ENCODE assay signal across 8 mouse cellular contexts in genomic region chr2:18693491-18693870, GRCm38 (mm10). TPM values are rescaled to one million over a fixed set of nuclear protein-coding genes. Genes with fewer than 3 reads are reported as not detected.
DNase-seq lines count a peak whose midpoint lies in the region; ATAC-seq and TF ChIP-seq lines count a peak whose summit lies in the region.

No protein-coding gene starts in this region.

- H3K4me3 ChIP-seq in heart, embryonic 10.5 days = peak overlapping the region; percentile 89
- peak overlapping the region; percentile 91; the same call in 1 of the 2 replicates for H3K4me3 ChIP-seq in testis, adult 2 months (ENCODE audit: control insufficient read depth, low read depth, low read length)
- peak overlapping the region; percentile 65 for H3K4me3 ChIP-seq in liver, embryonic 13.5 days (replicated peaks)

- no peak overlapping the region for H3K27ac ChIP-seq in heart, embryonic 10.5 days
- no peak overlapping the region; the same call in 1 of the 2 replicates for H3K27ac ChIP-seq in testis, adult 2 months (ENCODE audit: control insufficient read depth, insufficient read depth, low read depth, low read length)
- H3K27ac ChIP-seq in liver, embryonic 13.5 days = no peak overlapping the region

- no peak for ATAC-seq in liver, embryonic 13.5 days (ENCODE audit: low read depth)

- H3K4me2 ChIP-seq in liver, embryonic 13.5 days = peak overlapping the region; percentile 85

- under 1% methylated on average over 5 of the region's 5 CpGs for WGBS in heart, embryonic 10.5 days
- under 1% methylated on average over 5 of the region's 5 CpGs for WGBS in liver, embryonic 13.5 days (ENCODE audit: insufficient replicate concordance)

- no peak for TF ChIP-seq CTCF in testis, adult 2 months (IDR thresholded peaks at IDR 0.05; ENCODE audit: control insufficient read depth, insufficient read depth, insufficient replicate concordance, low read depth, low read length)

- H3K9ac ChIP-seq in liver, embryonic 13.5 days = no peak overlapping the region

- no peak for TF ChIP-seq POLR2A in testis, adult 2 months (IDR thresholded peaks at IDR 0.05; ENCODE audit: control insufficient read depth, low read depth, low read length)

- H3K27me3 ChIP-seq in heart, embryonic 10.5 days (ENCODE audit: insufficient read depth, poor library complexity, severe bottlenecking) = peaks cover 84% of the 10 kb centered on the region
- peaks cover 1% of the 10 kb centered on the region; the same call in 1 of the 2 replicates for H3K27me3 ChIP-seq in testis, adult 2 months (ENCODE audit: control insufficient read depth, insufficient read depth, low read length)
- H3K27me3 ChIP-seq in liver, embryonic 13.5 days = peaks cover 93% of the 10 kb centered on the region

- H3K9me3 ChIP-seq in heart, embryonic 10.5 days = no peaks in the 10 kb centered on the region
- no peaks in the 10 kb centered on the region for H3K9me3 ChIP-seq in liver, embryonic 13.5 days (replicated peaks)

- H3K4me1 ChIP-seq in heart, embryonic 10.5 days = peaks cover 33% of the 10 kb centered on the region
- peaks cover 15% of the 10 kb centered on the region for H3K4me1 ChIP-seq in testis, adult 2 months (ENCODE audit: control insufficient read depth, insufficient read depth, low read length)
- H3K4me1 ChIP-seq in liver, embryonic 13.5 days (replicated peaks) = peaks cover 29% of the 10 kb centered on the region

- DNase-seq in heart, embryonic 10.5 days (ENCODE audit: low spot score) = no peak
- no peak for DNase-seq in heart, adult 9 months (ENCODE audit: low spot score in 2 of 2)
- no peak for DNase-seq in testis, postnatal 14 days (ENCODE audit: low spot score)
- no peak for DNase-seq in liver, embryonic 13.5 days
- no peak for DNase-seq in thymus, postnatal 4 days
- no peak for DNase-seq in adrenal gland, adult (ENCODE audit: inconsistent age in 2 of 2, low spot score in 1 of 2)
- DNase-seq in adrenal gland, postnatal 25 days = no peak

- H3K36me3 ChIP-seq in heart, embryonic 10.5 days = no peaks in the 10 kb centered on the region
- H3K36me3 ChIP-seq in testis, adult 2 months (ENCODE audit: control insufficient read depth, insufficient read depth, low read length) = no peaks in the 10 kb centered on the region
- no peaks in the 10 kb centered on the region for H3K36me3 ChIP-seq in liver, embryonic 13.5 days

RNA-seq across cellular contexts. Expression of gene Spag6, which starts 0.4 kb away (rescaled TPM):
- polyA plus RNA-seq in heart, embryonic 10.5 days (2016; fragmentation: Nextera tagmentation; extraction: Ambion mirVana) = not detected in 2 replicates
- polyA plus RNA-seq in testis, adult 2 months (2012; rRNA removed) = 97.3 and 108 TPM in 2 replicates
- not detected in 2 replicates for polyA plus RNA-seq in liver, embryonic 13.5 days (2015; fragmentation: Nextera tagmentation; extraction: Ambion mirVana)
- total RNA-seq in adrenal gland, postnatal 25 days (2021) = 0.67 TPM in 1 of 2 replicates, not detected in the other

RNA-seq across cellular contexts. Expression of gene Bmi1, which starts 16.7 kb away (rescaled TPM):
- 10.0 and 16.0 TPM in 2 replicates for polyA plus RNA-seq in heart, embryonic 10.5 days (2016; fragmentation: Nextera tagmentation; extraction: Ambion mirVana)
- polyA plus RNA-seq in testis, adult 2 months (2012; rRNA removed) = 113 and 166 TPM in 2 replicates
- polyA plus RNA-seq in liver, embryonic 13.5 days (2015; fragmentation: Nextera tagmentation; extraction: Ambion mirVana) = 4.6 and 7.6 TPM in 2 replicates
- 54.6 and 57.5 TPM in 2 replicates for total RNA-seq in adrenal gland, postnatal 25 days (2021)

RNA-seq across cellular contexts. Expression of gene Commd3, which starts 21.3 kb away (rescaled TPM):
- 106 and 113 TPM in 2 replicates for polyA plus RNA-seq in heart, embryonic 10.5 days (2016; fragmentation: Nextera tagmentation; extraction: Ambion mirVana)
- polyA plus RNA-seq in testis, adult 2 months (2012; rRNA removed) = 45.1 and 58.2 TPM in 2 replicates
- polyA plus RNA-seq in liver, embryonic 13.5 days (2015; fragmentation: Nextera tagmentation; extraction: Ambion mirVana) = 103 and 115 TPM in 2 replicates
- 112 and 116 TPM in 2 replicates for total RNA-seq in adrenal gland, postnatal 25 days (2021)

Comparison
In these comparisons a context has a peak if more than half of its experiments do, and no peak if none do; other contexts are left out.
1. RNA of gene Spag6, which starts 0.4 kb away (polyA plus RNA-seq): 97.3 to 108 TPM in testis, adult 2 months; not detected in heart, embryonic 10.5 days and not detected in liver, embryonic 13.5 days; every median in the first group is over 10 times any median in the second.
2. Peak in every context shown above with its lines, with median percentiles within 50 percentile points of each other: H3K4me3 ChIP-seq.